Mouse (Mus musculus) spleen, adult 2 months (tissue): Measurements from ENCODE around the gene Kcnj11.

Source experiments
- CTCF ChIP-seq: fragments of 200-500 bp; IDR thresholded peaks from 2 replicates; pipeline ENCODE4 v1.5.1; 2011; ENCODE audit warnings: mild to moderate bottlenecking, inconsistent platforms; ENCODE audit not compliant: insufficient read depth, insufficient read length, insufficient replicate concordance; ENCODE audit errors: extremely low read depth
- POLR2A ChIP-seq: fragments of 200-500 bp; IDR thresholded peaks from 2 replicates; pipeline ENCODE4 v1.6.1; 2011; ENCODE audit warnings: low read depth, low read length, inconsistent platforms

GRCm38 (mm10) chr7:46096136-46096535 is 4.4 kb downstream of the Kcnj11 start:
- TF ChIP-seq CTCF (peak; percentile 77; the same call in 1 of the 2 replicates), POLR2A (no peak)
